Mouse (Mus musculus) forebrain, postnatal 0 days (tissue): ENCODE results near the gene Sapcd1. TPM values are rescaled to one million over a fixed set of nuclear protein-coding genes. Genes with fewer than 3 reads are reported as not detected.

ENCODE experiments used
- ATAC-seq: fragments of 200-750 bp; cut with Nextera tagmentation; 2 replicates; pipeline ENCODE4 v1.8.0; 2017; ENCODE audit warnings: mild to moderate bottlenecking, moderate library complexity
- DNase-seq: peaks from one replicate; pipeline ENCODE4 v3.0.0-alpha.2; 2015
- H3K27ac ChIP-seq: fragments of 300-500 bp; sonication (generic); 2 replicates; pipeline ENCODE4 v1.5.1; 2014; ENCODE audit warnings: low read depth, mild to moderate bottlenecking, antibody characterized with exemption, low read length, moderate library complexity, mixed read lengths
- H3K27me3 ChIP-seq: fragments of 300-500 bp; sonication (generic); 2 replicates; pipeline ENCODE4 v1.6.1; 2014; ENCODE audit warnings: mild to moderate bottlenecking, low read length, mixed read lengths; ENCODE audit not compliant: insufficient read depth
- H3K36me3 ChIP-seq: fragments of 300-500 bp; sonication (generic); 2 replicates; pipeline ENCODE4 v1.6.1; 2014; ENCODE audit warnings: mild to moderate bottlenecking, moderate library complexity; ENCODE audit not compliant: insufficient read depth
- H3K4me1 ChIP-seq: fragments of 300-500 bp; sonication (generic); 2 replicates; pipeline ENCODE4 v1.6.1; 2014; ENCODE audit warnings: antibody characterized with exemption; ENCODE audit not compliant: insufficient read depth
- H3K4me2 ChIP-seq: fragments of 300-500 bp; sonication (generic); 2 replicates; pipeline ENCODE4 v1.6.1; 2014; ENCODE audit warnings: low read depth, mild to moderate bottlenecking, moderate library complexity
- H3K4me3 ChIP-seq: fragments of 300-500 bp; sonication (generic); 2 replicates; pipeline ENCODE4 v1.5.1; 2014; ENCODE audit warnings: low read depth, low read length, mixed read lengths
- H3K9ac ChIP-seq: fragments of 300-500 bp; sonication (generic); 2 replicates; pipeline ENCODE4 v1.6.1; 2014; ENCODE audit warnings: mild to moderate bottlenecking
- H3K9me3 ChIP-seq: fragments of 300-500 bp; sonication (generic); 2 replicates; pipeline ENCODE4 v1.6.1; 2016; ENCODE audit warnings: low read length
- CTCF ChIP-seq: sonication (generic); IDR thresholded peaks from 2 replicates; pipeline ENCODE4 v1.5.1; 2016; ENCODE audit warnings: antibody characterized with exemption, control low read depth, low read depth
- whole genome bisulfite sequencing: fragments of 180-500 bp; shearing (Covaris S2); extraction: QIAGEN DNeasy Blood & Tissue Kit; methylation state at CpG from one replicate; pipeline ENCODE4 v1.1.7; 2014; 5-methylcytosine and 5-hydroxymethylcytosine counted together
- polyA plus RNA-seq: library from polyadenylated mRNA; unstranded; fragments of >200 nt; fragmentation: Nextera tagmentation; extraction: Ambion mirVana; gene quantifications from 2 replicates; pipeline ENCODE4 v1.2.1, GENCODE M21; 2015
- total RNA-seq: library from RNA; depleted of rRNA; stranded (reverse); fragments of >200 nt; gene quantifications from 2 replicates; pipeline ENCODE4 v1.2.3, GENCODE M21; 2014

The Sapcd1 gene
- total and polyA plus RNA-seq, 2 experiments from 2014 or later, result 1.6 to 2.7 TPM

- no peak for TF ChIP-seq CTCF
- 74% methylated on average over 12 of the region's 12 CpGs for WGBS
- Histone ChIP-seq H3K4me3 (no peak overlapping the region), H3K9ac (no peak overlapping the region), H3K27ac (peak overlapping the region; percentile 65; the same call in 1 of the 2 replicates), H3K9me3 (no peaks in the 10 kb centered on the region), H3K27me3 (no peaks in the 10 kb centered on the region), H3K4me2 (0 out of 2 replicates have a peak overlapping the region, but pooled peaks have one; percentile 59), H3K4me1 (0 out of 2 replicates have a peak, but pooled peaks cover 7% of the 10 kb centered on the region), H3K36me3 (0 out of 2 replicates have a peak, but pooled peaks cover 5% of the 10 kb centered on the region)
- ATAC-seq (peak; percentile 16; the same call in 1 of the 2 replicates), DNase-seq (no peak)
Measured at GRCm38 (mm10) chr17:35052271-35052798, 24.5 kb upstream of the Sapcd1 start.

- Histone ChIP-seq H3K36me3 (0 out of 2 replicates have a peak, but pooled peaks cover 5% of the 10 kb centered on the region), H3K4me3 (peak overlapping the region; percentile 25), H3K4me1 (peaks cover 7% of the 10 kb centered on the region; the same call in 1 of the 2 replicates), H3K4me2 (peak overlapping the region; percentile 59), H3K9ac (peak overlapping the region; percentile 43), H3K9me3 (no peaks in the 10 kb centered on the region), H3K27ac (peak overlapping the region; percentile 65), H3K27me3 (no peaks in the 10 kb centered on the region)
- ATAC-seq, result peak; percentile 63
- DNase-seq, result peak; percentile 60
- TF ChIP-seq CTCF, result no peak
- WGBS, result 4% methylated on average over 21 of the region's 21 CpGs
Measured at GRCm38 (mm10) chr17:35051156-35052086, 23.6 kb upstream of the Sapcd1 start.

- Histone ChIP-seq H3K27me3 (no peaks in the 10 kb centered on the region), H3K27ac (peak overlapping the region; percentile 77), H3K4me2 (peak overlapping the region; percentile 59), H3K4me3 (peak overlapping the region; percentile 36), H3K4me1 (peaks cover 12% of the 10 kb centered on the region; the same call in 1 of the 2 replicates), H3K9me3 (no peaks in the 10 kb centered on the region), H3K9ac (peak overlapping the region; percentile 48), H3K36me3 (0 out of 2 replicates have a peak, but pooled peaks cover 5% of the 10 kb centered on the region)
- ATAC-seq, result no peak
- 3% methylated on average over 26 of the region's 27 CpGs for WGBS
- no peak for TF ChIP-seq CTCF
- no peak for DNase-seq
Measured at GRCm38 (mm10) chr17:35050126-35050750, 22.4 kb upstream of the Sapcd1 start.

- Histone ChIP-seq H3K27me3 (no peaks in the 10 kb centered on the region), H3K9me3 (no peaks in the 10 kb centered on the region), H3K9ac (peak within 1 kb of the TSS; percentile 48), H3K4me1 (peaks cover 12% of the 10 kb centered on the region; the same call in 1 of the 2 replicates), H3K4me3 (peak within 1 kb of the TSS; percentile 36), H3K4me2 (peak within 1 kb of the TSS; percentile 59), H3K27ac (peak within 1 kb of the TSS; percentile 77), H3K36me3 (0 out of 2 replicates have a peak, but pooled peaks cover 5% of the 10 kb centered on the region)
- DNase-seq (no peak), ATAC-seq (no peak)
- no peak for TF ChIP-seq CTCF
- 2% methylated on average over 11 of the region's 11 CpGs for WGBS
Measured at GRCm38 (mm10) chr17:35049561-35050016, 21.8 kb upstream of the Sapcd1 start, which contains the start of gene Clic1. Gene Clic1 (plus strand): TSS chr17:35049966.

- no peak for ATAC-seq
- H3K4me1 ChIP-seq, result peaks cover 12% of the 10 kb centered on the region; the same call in 1 of the 2 replicates
- WGBS, result 78% methylated on average over 5 of the region's 5 CpGs
- no peak overlapping the region for H3K27ac ChIP-seq
- no peak overlapping the region for H3K4me2 ChIP-seq
- H3K27me3 ChIP-seq, result no peaks in the 10 kb centered on the region
- no peak overlapping the region for H3K4me3 ChIP-seq
- no peak for DNase-seq
- H3K9ac ChIP-seq, result no peak overlapping the region
- TF ChIP-seq CTCF, result no peak
- H3K9me3 ChIP-seq, result no peaks in the 10 kb centered on the region
- H3K36me3 ChIP-seq, result 0 out of 2 replicates have a peak, but pooled peaks cover 2% of the 10 kb centered on the region
Measured at GRCm38 (mm10) chr17:35048932-35049440, 21.2 kb upstream of the Sapcd1 start.

GRCm38 (mm10) chr17:35048149-35048931 lies 20.5 kb upstream of the Sapcd1 start:
- peaks cover 12% of the 10 kb centered on the region; the same call in 1 of the 2 replicates for H3K4me1 ChIP-seq
- H3K36me3 ChIP-seq, result no peaks in the 10 kb centered on the region
- H3K9ac ChIP-seq, result no peak overlapping the region
- no peak overlapping the region for H3K4me2 ChIP-seq
- no peak overlapping the region for H3K4me3 ChIP-seq
- DNase-seq, result no peak
- TF ChIP-seq CTCF, result no peak
- H3K27ac ChIP-seq, result no peak overlapping the region
- H3K27me3 ChIP-seq, result no peaks in the 10 kb centered on the region
- H3K9me3 ChIP-seq, result no peaks in the 10 kb centered on the region
- no peak for ATAC-seq
- WGBS, result 48% methylated on average over 11 of the region's 11 CpGs
